Mouse (Mus musculus) liver, embryonic 14.5 days (tissue): ENCODE results near the gene Trip12. TPM values are rescaled to one million over a fixed set of nuclear protein-coding genes. Genes with fewer than 3 reads are reported as not detected.

Source experiments
- ATAC-seq: fragments of 200-750 bp; cut with Nextera tagmentation; 2 replicates; pipeline ENCODE4 v1.8.0; 2017; ENCODE audit warnings: moderate number of reproducible peaks, mild to moderate bottlenecking, moderate library complexity; ENCODE audit not compliant: insufficient read depth
- DNase-seq, 3 experiments: peaks; one replicate each; pipeline ENCODE4 v3.0.0-alpha.2; 2012 to 2013; ENCODE audit warnings: low read depth in 3 of 3, low spot score in 3 of 3
- H3K27ac ChIP-seq: fragments of 300-500 bp; sonication (generic); 2 replicates; pipeline ENCODE4 v1.5.1; 2014; ENCODE audit warnings: moderate library complexity, mild to moderate bottlenecking, control low read depth, inconsistent platforms
- H3K27me3 ChIP-seq: fragments of 300-500 bp; sonication (generic); 2 replicates; pipeline ENCODE4 v1.6.1; 2014; ENCODE audit warnings: mild to moderate bottlenecking, low read length, moderate library complexity; ENCODE audit not compliant: control insufficient read depth, insufficient read depth
- H3K36me3 ChIP-seq: fragments of 300-500 bp; sonication (generic); replicated peaks from 2 replicates; pipeline ENCODE4 v1.6.1; 2014; ENCODE audit warnings: low read depth; ENCODE audit not compliant: control insufficient read depth, insufficient read depth
- H3K4me1 ChIP-seq, 2 experiments: fragments of 200-500 bp in 1 of 2; fragments of 300-500 bp in 1 of 2; sonication (generic) in 1 of 2; replicated peaks; 2 replicates each; pipeline ENCODE4 v1.6.1; 2012 to 2014; ENCODE audit warnings: antibody characterized with exemption in 1 of 2, inconsistent platforms in 1 of 2, low read length in 1 of 2; ENCODE audit not compliant: control insufficient read depth in 2 of 2, insufficient read depth in 2 of 2
- H3K4me2 ChIP-seq: fragments of 300-500 bp; sonication (generic); 2 replicates; pipeline ENCODE4 v1.6.1; 2014; ENCODE audit warnings: low read depth, mild to moderate bottlenecking, control low read depth, moderate library complexity
- H3K4me3 ChIP-seq, 2 experiments: fragments of 200-500 bp in 1 of 2; fragments of 300-500 bp in 1 of 2; sonication (generic) in 1 of 2; 2 replicates each; pipeline ENCODE4 v1.5.1; 2012 to 2014; ENCODE audit warnings: low read depth in 2 of 2, low read length in 2 of 2, mild to moderate bottlenecking in 2 of 2, control low read depth in 1 of 2, inconsistent platforms in 1 of 2, moderate library complexity in 1 of 2; ENCODE audit not compliant: insufficient read depth in 1 of 2
- H3K9ac ChIP-seq: fragments of 300-500 bp; sonication (generic); replicated peaks from 2 replicates; pipeline ENCODE4 v1.6.1; 2014; ENCODE audit warnings: mild to moderate bottlenecking, control low read depth, moderate library complexity
- H3K9me3 ChIP-seq: fragments of 300-500 bp; sonication (generic); 2 replicates; pipeline ENCODE4 v1.6.1; 2016; ENCODE audit warnings: low read length, mixed read lengths; ENCODE audit not compliant: control insufficient read depth
- CTCF ChIP-seq: IDR thresholded peaks from 2 replicates; pipeline ENCODE4 v1.5.1; 2016; ENCODE audit warnings: antibody characterized with exemption, low read depth, control low read depth
- EP300 ChIP-seq: IDR thresholded peaks from 2 replicates; pipeline ENCODE4 v1.6.1; 2016; ENCODE audit warnings: antibody characterized with exemption, low read depth
- WGBS: fragments of 180-500 bp; shearing (Covaris S2); extraction: QIAGEN DNeasy Blood & Tissue Kit; methylation state at CpG from one replicate; pipeline ENCODE4 v1.1.7; 2014; ENCODE audit not compliant: insufficient replicate concordance; 5-methylcytosine and 5-hydroxymethylcytosine counted together
- polyA plus RNA-seq, 2 experiments: library from polyadenylated mRNA; depleted of rRNA in 1 of 2; stranded (reverse) in 1 of 2; unstranded in 1 of 2; fragments of >200 nt; fragmentation: Nextera tagmentation in 1 of 2; extraction: Ambion mirVana in 1 of 2; gene quantifications; 2 replicates each; pipeline versions ENCODE4 v1.2.1 to v1.2.3; 2012 to 2014

Trip12 gene
- polyA plus RNA-seq, 2 experiments, result 27.9 to 34.5 TPM

- Histone ChIP-seq H3K36me3 (no peaks in the 10 kb centered on the region), H3K4me1 (no peaks in the 10 kb centered on the region; a peak in 1 of 4 replicates), H3K27ac (no peak overlapping the region), H3K9ac (no peak overlapping the region), H3K9me3 (no peaks in the 10 kb centered on the region), H3K4me2 (no peak overlapping the region), H3K4me3 (no peak overlapping the region), H3K27me3 (no peaks in the 10 kb centered on the region; the same call in 1 of the 2 replicates)
- no peak for DNase-seq
- 15% methylated on average over 31 of the region's 31 CpGs for WGBS
- ATAC-seq, result no peak
- TF ChIP-seq EP300, result no peak
- TF ChIP-seq CTCF, result no peak
Measured at GRCm38 (mm10) chr1:84709810-84710785, 130.2 kb downstream of the Trip12 start.

- Histone ChIP-seq H3K36me3 (no peaks in the 10 kb centered on the region), H3K27ac (no peak overlapping the region), H3K27me3 (no peaks in the 10 kb centered on the region; the same call in 1 of the 2 replicates), H3K4me1 (no peaks in the 10 kb centered on the region; a peak in 1 of 4 replicates), H3K9ac (no peak overlapping the region), H3K4me3 (no peak overlapping the region), H3K9me3 (no peaks in the 10 kb centered on the region), H3K4me2 (no peak overlapping the region)
- ATAC-seq (no peak), DNase-seq (no peak)
- WGBS, result 32% methylated on average over 5 of the region's 5 CpGs
- TF ChIP-seq EP300, result no peak
- TF ChIP-seq CTCF, result no peak
Measured at GRCm38 (mm10) chr1:84709406-84709805, 130.9 kb downstream of the Trip12 start.

- H3K4me1 ChIP-seq, result no peaks in the 10 kb centered on the region
- H3K4me3 ChIP-seq, result no peak overlapping the region
- no peak for ATAC-seq
- no peak overlapping the region for H3K27ac ChIP-seq
- no peaks in the 10 kb centered on the region for H3K9me3 ChIP-seq
- H3K36me3 ChIP-seq, result no peaks in the 10 kb centered on the region
- H3K4me2 ChIP-seq, result no peak overlapping the region
- 87% methylated on average over 6 of the region's 6 CpGs for WGBS
- peaks cover 16% of the 10 kb centered on the region for H3K27me3 ChIP-seq
- H3K9ac ChIP-seq, result no peak overlapping the region
- DNase-seq, result no peak
- no peak for TF ChIP-seq EP300
- no peak for TF ChIP-seq CTCF
Measured at GRCm38 (mm10) chr1:84700254-84700653, 140.1 kb downstream of the Trip12 start.

- 1% methylated on average over 2 of the region's 2 CpGs for WGBS
- Histone ChIP-seq H3K4me2 (no peak overlapping the region), H3K4me1 (no peaks in the 10 kb centered on the region), H3K27ac (no peak overlapping the region), H3K27me3 (peaks cover 24% of the 10 kb centered on the region), H3K36me3 (no peaks in the 10 kb centered on the region), H3K4me3 (no peak overlapping the region), H3K9ac (no peak overlapping the region), H3K9me3 (no peaks in the 10 kb centered on the region)
- TF ChIP-seq CTCF, result peak; percentile 46
- TF ChIP-seq EP300, result no peak
- DNase-seq, result peak in 2 of 3 experiments; percentile 15 to 23
- ATAC-seq, result no peak
Measured at GRCm38 (mm10) chr1:84697136-84697535, 143.2 kb downstream of the Trip12 start.
